ENCODE assay signal across 16 mouse cellular contexts in genomic region chrX:85046631-85047030, GRCm38 (mm10).
"Had no signal": no experiment of that assay in that cellular context is flagged by ENCODE, and none has a peak within 500 bp of the region (broad histone marks: within the 10 kb centered on the region; RNA-seq: fewer than 3 reads in every experiment).

No protein-coding gene starts in this region.

- H3K36me3 ChIP-seq: lung, embryonic 15.5 days; midbrain, embryonic 10.5 days; midbrain, embryonic 12.5 days; neural tube, embryonic 12.5 days; stomach, embryonic 15.5 days had no signal

- H3K9me3 ChIP-seq: lung, embryonic 15.5 days; midbrain, embryonic 10.5 days; midbrain, embryonic 12.5 days; neural tube, embryonic 12.5 days; stomach, embryonic 15.5 days had no signal

- H3K9ac ChIP-seq: liver, postnatal 0 days; lung, embryonic 15.5 days; midbrain, embryonic 12.5 days; neural tube, embryonic 12.5 days; stomach, embryonic 15.5 days had no signal

- ATAC-seq: liver, postnatal 0 days; lung, postnatal 0 days; midbrain, embryonic 16.5 days had no signal

- DNase-seq: liver, postnatal 0 days; lung, adult 2 months; lung, postnatal 4 days; midbrain, embryonic 14.5 days; right cerebral cortex, postnatal 14 days; thymus, adult 18-20 months; thymus, postnatal 14 days; thymus, postnatal 36 days had no signal

- H3K27ac ChIP-seq: lung, embryonic 15.5 days; midbrain, embryonic 10.5 days; midbrain, embryonic 12.5 days; neural tube, embryonic 12.5 days; stomach, embryonic 15.5 days; stomach, postnatal 0 days had no signal

- H3K4me1 ChIP-seq: lung, embryonic 15.5 days; midbrain, embryonic 12.5 days; neural tube, embryonic 12.5 days; stomach, embryonic 15.5 days had no signal

- H3K4me3 ChIP-seq: lung, embryonic 15.5 days; midbrain, embryonic 10.5 days; midbrain, embryonic 12.5 days; neural tube, embryonic 12.5 days; stomach, embryonic 15.5 days had no signal

- H3K4me2 ChIP-seq: lung, embryonic 15.5 days; midbrain, embryonic 12.5 days; neural tube, embryonic 12.5 days; stomach, embryonic 15.5 days had no signal

- H3K27me3 ChIP-seq: lung, embryonic 15.5 days; neural tube, embryonic 12.5 days; stomach, embryonic 15.5 days had no signal
